Mouse (Mus musculus): ENCODE measurements around the gene Ikzf4. TPM values are rescaled to one million over a fixed set of nuclear protein-coding genes. Genes with fewer than 3 reads are reported as not detected.

Gene Ikzf4
- total RNA-seq, 1 experiment from 2014 or later = 0.50 TPM

DNA sequence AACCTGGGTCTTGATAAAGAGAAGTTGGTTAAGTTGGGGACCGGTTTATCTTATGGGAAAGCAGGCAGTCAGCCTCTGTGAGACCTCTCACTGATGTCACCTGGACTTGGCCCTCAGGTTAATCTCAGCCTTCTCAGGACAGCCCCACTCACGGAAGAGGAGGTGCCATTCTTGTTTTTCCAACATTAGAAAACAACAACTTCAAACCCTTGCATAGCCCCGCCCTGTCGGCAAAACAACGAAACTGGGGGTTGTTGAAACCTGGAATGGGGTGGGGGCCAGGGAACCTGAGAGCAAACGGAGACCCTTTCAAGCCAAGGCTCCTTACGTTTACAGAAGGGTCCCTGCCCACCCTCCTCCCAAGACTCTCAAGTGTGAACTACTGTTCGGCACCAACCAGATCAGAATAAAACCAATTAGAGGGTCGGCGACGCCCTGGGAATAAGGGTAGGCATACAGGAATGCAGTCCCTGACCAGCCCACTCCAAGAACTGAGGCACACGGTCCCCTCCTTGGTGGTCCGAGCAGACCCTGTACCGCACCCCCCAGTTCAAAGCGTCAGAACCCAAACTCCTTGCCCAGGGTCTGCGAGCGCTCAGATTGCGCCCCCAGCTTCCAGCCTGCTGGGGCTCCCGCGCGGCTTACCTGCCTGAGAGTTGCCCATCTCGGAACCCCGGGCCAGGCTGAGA is 56.9 kb downstream of the Ikzf4 start:
- ATAC-seq (replicated peaks in 1 of 2; ENCODE audit: insufficient read depth in 1 of 2, low FRiP score in 2 of 2, low TSS enrichment in 1 of 2, low read depth in 1 of 2, poor library complexity in 2 of 2, severe bottlenecking in 2 of 2) = no peak

DNA sequence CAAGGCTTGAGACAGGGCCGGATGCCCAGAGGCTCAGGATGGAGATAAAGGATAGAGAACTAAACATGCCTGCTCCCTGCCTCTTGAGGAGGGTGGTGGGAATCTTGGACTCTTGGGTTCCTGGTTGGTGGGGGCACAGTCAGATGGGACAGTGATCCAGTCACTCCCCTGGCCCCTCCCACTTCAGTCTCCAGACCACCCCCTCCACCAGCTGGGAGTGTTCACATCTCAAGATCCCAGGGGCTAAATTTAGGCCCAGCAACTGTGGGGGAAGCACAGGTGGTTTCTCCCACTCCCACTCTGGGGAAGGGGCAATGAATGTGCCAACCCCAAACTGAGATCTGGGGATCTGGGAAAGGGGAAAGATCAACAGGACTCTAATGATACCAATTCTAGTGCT is 57.7 kb downstream of the Ikzf4 start:
- no peak for ATAC-seq (replicated peaks in 1 of 2; ENCODE audit: insufficient read depth in 1 of 2, low FRiP score in 2 of 2, low TSS enrichment in 1 of 2, low read depth in 1 of 2, poor library complexity in 2 of 2, severe bottlenecking in 2 of 2)

DNA sequence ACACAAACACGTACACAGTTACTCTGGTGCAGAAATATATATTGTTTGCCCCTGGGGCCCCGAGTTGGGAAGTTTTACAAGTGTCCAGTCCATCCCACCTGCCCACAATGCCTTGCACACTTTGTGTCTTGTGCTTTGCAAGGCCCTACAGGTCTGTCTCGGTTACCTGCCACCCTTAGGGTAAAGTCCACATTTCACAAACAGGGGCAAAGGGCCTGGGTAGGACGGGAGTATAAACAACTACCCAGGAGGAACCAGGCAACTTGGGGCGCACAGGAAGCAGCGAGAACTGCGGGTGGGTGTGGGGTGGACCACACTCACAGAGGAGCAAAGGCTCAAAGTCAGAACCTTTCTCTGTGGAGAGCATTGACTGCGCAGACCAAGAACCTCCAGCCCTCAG is 58.1 kb downstream of the Ikzf4 start:
- ATAC-seq (replicated peaks in 1 of 2; ENCODE audit: insufficient read depth in 1 of 2, low FRiP score in 2 of 2, low TSS enrichment in 1 of 2, low read depth in 1 of 2, poor library complexity in 2 of 2, severe bottlenecking in 2 of 2) = no peak

DNA sequence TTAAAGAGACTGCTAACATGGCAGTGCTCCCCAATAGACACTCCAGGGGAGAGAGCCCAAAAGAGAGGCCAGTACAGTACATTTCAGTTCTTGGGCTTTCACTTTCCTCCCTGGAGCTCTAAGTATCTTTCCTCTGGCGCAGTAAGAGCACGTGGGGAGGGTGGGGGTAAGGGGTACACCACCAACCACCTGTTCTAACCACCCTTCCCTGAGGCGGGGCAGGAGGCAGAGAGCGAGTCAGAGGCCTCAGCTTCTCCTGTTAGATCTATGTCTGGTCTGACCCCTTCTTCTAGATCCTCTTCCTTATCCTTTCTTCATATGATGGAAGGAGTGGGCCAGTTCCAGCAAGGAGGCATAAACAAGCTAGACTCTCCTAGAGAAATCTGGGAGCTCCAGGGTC is 58.7 kb downstream of the Ikzf4 start:
- ATAC-seq (replicated peaks in 1 of 2; ENCODE audit: insufficient read depth in 1 of 2, low FRiP score in 2 of 2, low TSS enrichment in 1 of 2, low read depth in 1 of 2, poor library complexity in 2 of 2, severe bottlenecking in 2 of 2) = no peak

DNA sequence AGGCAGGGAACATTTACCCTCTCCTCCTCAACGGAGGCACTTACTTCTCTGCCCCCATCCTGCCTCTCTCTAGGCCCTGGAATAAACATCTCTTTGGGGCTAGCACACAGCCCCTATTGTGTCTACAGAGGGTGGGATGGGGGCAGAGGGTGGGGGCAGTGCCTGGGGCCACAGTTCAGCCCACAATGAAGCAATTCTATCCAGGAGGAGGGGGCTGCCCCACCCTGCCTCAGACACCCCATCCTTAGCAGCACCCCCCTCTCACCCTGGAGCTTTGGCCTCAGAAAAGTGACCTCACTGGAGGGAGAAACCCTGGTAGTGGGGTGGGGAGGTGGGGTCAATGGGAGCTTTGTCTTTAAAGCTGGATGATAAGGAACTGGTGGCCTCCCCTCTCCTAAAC is 59.2 kb downstream of the Ikzf4 start:
- ATAC-seq (replicated peaks in 1 of 2; ENCODE audit: insufficient read depth in 1 of 2, low FRiP score in 2 of 2, low TSS enrichment in 1 of 2, low read depth in 1 of 2, poor library complexity in 2 of 2, severe bottlenecking in 2 of 2) = no peak

DNA sequence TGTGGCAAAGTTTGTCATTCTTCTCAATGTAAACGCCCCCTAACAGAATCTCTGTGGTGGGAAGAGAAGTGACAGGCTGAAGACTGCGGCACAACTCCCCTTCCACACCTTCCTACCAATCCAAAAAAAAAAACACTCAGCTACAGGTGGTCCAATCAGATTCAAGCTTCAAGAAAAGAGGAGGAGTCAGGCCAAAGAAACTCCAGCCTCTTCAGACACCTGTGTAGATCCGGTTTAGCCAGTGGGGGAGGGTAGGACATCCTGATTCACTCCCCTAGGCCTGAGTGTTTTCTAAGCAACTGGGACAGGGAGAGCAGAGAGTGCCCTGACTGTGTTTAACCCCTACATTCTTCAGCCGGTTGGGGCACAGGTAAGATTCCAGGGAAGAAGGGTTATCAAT is 61.4 kb downstream of the Ikzf4 start:
- no peak for ATAC-seq (replicated peaks in 1 of 2; ENCODE audit: insufficient read depth in 1 of 2, low FRiP score in 2 of 2, low TSS enrichment in 1 of 2, low read depth in 1 of 2, poor library complexity in 2 of 2, severe bottlenecking in 2 of 2)

DNA sequence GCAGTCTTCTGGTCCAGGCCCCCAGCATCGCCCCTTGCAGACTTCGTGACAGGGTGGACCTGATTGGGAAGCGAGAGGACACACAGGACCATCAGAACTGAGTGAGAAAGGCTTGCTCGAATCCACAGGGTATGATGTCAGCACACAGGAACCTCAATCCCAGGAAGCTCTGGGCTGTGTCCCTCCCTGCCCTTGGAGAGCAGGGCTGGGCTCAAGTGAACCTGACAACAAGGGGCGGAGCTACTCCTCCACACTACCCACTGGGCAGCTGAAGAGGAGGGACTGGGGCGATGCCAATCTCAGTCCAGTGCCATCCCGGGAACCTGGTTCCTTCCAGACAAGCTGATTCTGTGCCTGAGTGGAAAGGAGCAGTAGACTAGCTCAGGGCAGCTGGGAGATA is 62.1 kb downstream of the Ikzf4 start:
- no peak for ATAC-seq (replicated peaks in 1 of 2; ENCODE audit: insufficient read depth in 1 of 2, low FRiP score in 2 of 2, low TSS enrichment in 1 of 2, low read depth in 1 of 2, poor library complexity in 2 of 2, severe bottlenecking in 2 of 2)

Other genes with a start within 250 kb of the Ikzf4 start
- gene Slc39a5, start 244.8 kb downstream of the Ikzf4 start, total RNA-seq (2017) = not detected in 2 replicates
- gene Nabp2, start 234.5 kb downstream of the Ikzf4 start, total RNA-seq (2017) = 57.0 and 106 TPM in 2 replicates
- gene Rnf41, start 234.3 kb downstream of the Ikzf4 start, total RNA-seq (2017) = 18.4 and 20.7 TPM in 2 replicates
- 83.2 and 92.7 TPM in 2 replicates for gene Smarcc2, start 186.7 kb downstream of the Ikzf4 start, total RNA-seq (2017)
- gene Myl6, start 151.8 kb downstream of the Ikzf4 start, total RNA-seq (2017) = 988 and 1,295 TPM in 2 replicates
- gene Myl6b, start 147.3 kb downstream of the Ikzf4 start, total RNA-seq (2017) = 1.3 and 3.9 TPM in 2 replicates
- 70.7 and 75.9 TPM in 2 replicates for gene Esyt1, start 120.1 kb downstream of the Ikzf4 start, total RNA-seq (2017)
- 13.9 and 16.3 TPM in 2 replicates for gene Zc3h10, start 98.2 kb downstream of the Ikzf4 start, total RNA-seq (2017)
- gene Rpl41, start 96.7 kb downstream of the Ikzf4 start, total RNA-seq (2017) = 2,366 and 3,073 TPM in 2 replicates
- 225 and 337 TPM in 2 replicates for gene Pa2g4, start 80.0 kb downstream of the Ikzf4 start, total RNA-seq (2017)
- gene Erbb3, start 56.3 kb downstream of the Ikzf4 start, total RNA-seq (2017) = 0.99 and 1.8 TPM in 2 replicates
- gene Rps26, start 19.2 kb downstream of the Ikzf4 start, total RNA-seq (2017) = 1,013 and 1,172 TPM in 2 replicates
- gene Suox, start 28.1 kb upstream of the Ikzf4 start, total RNA-seq (2017) = 7.7 and 8.0 TPM in 2 replicates
- 36.4 and 51.5 TPM in 2 replicates for gene Rab5b, start 50.3 kb upstream of the Ikzf4 start, total RNA-seq (2017)
- 1.2 and 1.8 TPM in 2 replicates for gene Pmel, start 58.2 kb upstream of the Ikzf4 start, total RNA-seq (2017)
- 72.5 and 89.6 TPM in 2 replicates for gene Cdk2, start 59.0 kb upstream of the Ikzf4 start, total RNA-seq (2017)
- 15.4 and 17.8 TPM in 2 replicates for gene Dgka, start 98.9 kb upstream of the Ikzf4 start, total RNA-seq (2017)
- 29.2 and 57.2 TPM in 2 replicates for gene Pym1, start 101.9 kb upstream of the Ikzf4 start, total RNA-seq (2017)
- 1.0 TPM in 1 of 2 replicates, not detected in the other for gene Mmp19, start 144.9 kb upstream of the Ikzf4 start, total RNA-seq (2017)
- 34.6 and 48.0 TPM in 2 replicates for gene Dnajc14, start 158.1 kb upstream of the Ikzf4 start, total RNA-seq (2017)
- 4.9 and 6.8 TPM in 2 replicates for gene Tmem198b, start 158.4 kb upstream of the Ikzf4 start, total RNA-seq (2017)
- 200 and 239 TPM in 2 replicates for gene Sarnp, start 171.3 kb upstream of the Ikzf4 start, total RNA-seq (2017)
- 61.1 and 74.1 TPM in 2 replicates for gene Ormdl2, start 175.7 kb upstream of the Ikzf4 start, total RNA-seq (2017)
- gene Gdf11, start 245.7 kb upstream of the Ikzf4 start, total RNA-seq (2017) = 1.8 and 2.7 TPM in 2 replicates

Measured in hematopoietic stem cell, adult 5-6 weeks (primary cell).